ENCODE assay signal across 15 mouse cellular contexts in genomic region chr16:78489604-78490003, GRCm38 (mm10).
A peak's percentile ranks its signal among the peaks of the same experiment; 100 is the strongest.
DNase-seq lines count a peak whose midpoint lies in the region; ATAC-seq and TF ChIP-seq lines count a peak whose summit lies in the region.
"Had no signal": no experiment of that assay in that cellular context is flagged by ENCODE, and none has a peak within 500 bp of the region (broad histone marks: within the 10 kb centered on the region; RNA-seq: fewer than 3 reads in every experiment).

No protein-coding gene starts in this region.

- H3K9ac ChIP-seq in liver, embryonic 11.5 days (ENCODE audit: low read depth, low read length): no peak overlapping the region
- no peak overlapping the region for H3K9ac ChIP-seq in liver, postnatal 0 days (replicated peaks)
- H3K9ac ChIP-seq in ES-Bruce4 (ENCODE audit: low read depth, poor library complexity, severe bottlenecking) (no peak overlapping the region), MEL (ENCODE audit: control insufficient read depth, low read depth, low read length, poor library complexity, severe bottlenecking) (no peak overlapping the region)
- no peak overlapping the region for H3K9ac ChIP-seq in liver, embryonic 15.5 days
- H3K9ac ChIP-seq: midbrain, embryonic 12.5 days; neural tube, embryonic 13.5 days had no signal

- ATAC-seq in liver, embryonic 11.5 days (replicated peaks; ENCODE audit: low FRiP score): no peak
- ATAC-seq in liver, postnatal 0 days: no peak
- no peak for ATAC-seq in liver, embryonic 15.5 days (ENCODE audit: insufficient read depth)
- ATAC-seq: hindbrain, postnatal 0 days had no signal

- 46% methylated on average over 4 of the region's 4 CpGs for WGBS in liver, embryonic 11.5 days
- WGBS in liver, postnatal 0 days (ENCODE audit: insufficient replicate concordance): 33% methylated on average over 4 of the region's 4 CpGs
- 19% methylated on average over 4 of the region's 4 CpGs for WGBS in liver, embryonic 15.5 days (ENCODE audit: insufficient replicate concordance)

- no peak overlapping the region for H3K27ac ChIP-seq in liver, embryonic 11.5 days (ENCODE audit: low read depth, low read length)
- H3K27ac ChIP-seq in liver, postnatal 0 days (ENCODE audit: low read depth): no peak overlapping the region
- H3K27ac ChIP-seq in ES-Bruce4 (ENCODE audit: insufficient read depth, low read length) (peak overlapping the region; percentile 88), MEL (ENCODE audit: control insufficient read depth, low read depth, low read length) (no peak overlapping the region)
- no peak overlapping the region for H3K27ac ChIP-seq in liver, embryonic 15.5 days (replicated peaks)
- H3K27ac ChIP-seq: forebrain, embryonic 13.5 days; hindbrain, postnatal 0 days; limb, embryonic 13.5 days; midbrain, embryonic 12.5 days; neural tube, embryonic 13.5 days had no signal

- no peaks in the 10 kb centered on the region for H3K4me1 ChIP-seq in liver, embryonic 11.5 days (replicated peaks; ENCODE audit: control insufficient read depth, insufficient read depth, low read length)
- 0 out of 2 replicates have a peak, but pooled peaks cover 4% of the 10 kb centered on the region for H3K4me1 ChIP-seq in liver, postnatal 0 days (ENCODE audit: insufficient read depth)
- H3K4me1 ChIP-seq in ES-Bruce4 (ENCODE audit: control insufficient read depth, insufficient read depth, low read length): peaks cover 2% of the 10 kb centered on the region
- H3K4me1 ChIP-seq in MEL (ENCODE audit: control insufficient read depth in 1 of 2, insufficient read depth in 2 of 2, low read length in 2 of 2): peaks cover 2 to 3% of the 10 kb centered on the region in 2 experiments; a peak in 1 of 4 replicates
- H3K4me1 ChIP-seq in liver, embryonic 15.5 days (replicated peaks): no peaks in the 10 kb centered on the region; the same call in 1 of the 2 replicates

- no peak for TF ChIP-seq CTCF in liver, postnatal 0 days (IDR thresholded peaks at IDR 0.05; ENCODE audit: low read depth)
- TF ChIP-seq CTCF in ES-Bruce4 (IDR thresholded peaks at IDR 0.05; ENCODE audit: low read depth, low read length) (no peak), MEL (IDR thresholded peaks at IDR 0.05 in 2 of 3, conservative IDR thresholded peaks at IDR 0.05 in 1 of 3; ENCODE audit: control insufficient read depth in 1 of 3, insufficient read depth in 1 of 3, low read depth in 2 of 3, low read length in 3 of 3, poor library complexity in 1 of 3, severe bottlenecking in 1 of 3) (no peak)

- H3K9me3 ChIP-seq in liver, embryonic 11.5 days (ENCODE audit: control insufficient read depth, low read length): no peaks in the 10 kb centered on the region
- no peaks in the 10 kb centered on the region; the same call in 1 of the 2 replicates for H3K9me3 ChIP-seq in liver, postnatal 0 days (ENCODE audit: low read length)
- peaks cover 10% of the 10 kb centered on the region for H3K9me3 ChIP-seq in ES-Bruce4 (replicated peaks; ENCODE audit: control insufficient read depth, insufficient read depth, low read length, poor library complexity, severe bottlenecking)
- H3K9me3 ChIP-seq in MEL (replicated peaks; ENCODE audit: insufficient read depth, low read length): no peaks in the 10 kb centered on the region
- no peaks in the 10 kb centered on the region for H3K9me3 ChIP-seq in liver, embryonic 15.5 days (replicated peaks)
- H3K9me3 ChIP-seq: forebrain, embryonic 13.5 days; limb, embryonic 13.5 days; midbrain, embryonic 12.5 days; neural tube, embryonic 13.5 days had no signal

- no peaks in the 10 kb centered on the region for H3K79me2 ChIP-seq in MEL (ENCODE audit: control insufficient read depth, insufficient read depth, low read length, poor library complexity)

- no peak for TF ChIP-seq RAD21 in MEL (IDR thresholded peaks at IDR 0.05; ENCODE audit: low read depth, low read length)

- DNase-seq in liver, embryonic 11.5 days (ENCODE audit: low spot score): no peak
- DNase-seq in liver, postnatal 0 days: no peak
- peak; percentile 23 for DNase-seq in MEL (ENCODE audit: low read depth, low spot score)
- DNase-seq in Muller cell, postnatal 12 days (ENCODE audit: inconsistent ontology term): no peak
- no peak for DNase-seq in cerebellum, adult 8-10 months
- DNase-seq: adrenal gland, postnatal 25 days; cerebellum, adult 9-11 months; gastrocnemius, postnatal 36 days had no signal

- TF ChIP-seq POLR2A in ES-Bruce4 (IDR thresholded peaks at IDR 0.05; ENCODE audit: insufficient read depth, low read length) (no peak), MEL (IDR thresholded peaks at IDR 0.05; ENCODE audit: control insufficient read depth in 1 of 2, insufficient read depth in 1 of 2, low read depth in 1 of 2, low read length in 2 of 2, poor library complexity in 1 of 2) (no peak)

- no peak for TF ChIP-seq EP300 in liver, postnatal 0 days (IDR thresholded peaks at IDR 0.05; ENCODE audit: low read depth)
- TF ChIP-seq EP300 in ES-Bruce4 (IDR thresholded peaks at IDR 0.05; ENCODE audit: insufficient read depth, low read depth, low read length): no peak
- no peak for TF ChIP-seq EP300 in MEL (IDR thresholded peaks at IDR 0.05; ENCODE audit: low read depth in 1 of 2, low read length in 2 of 2)

- no peak overlapping the region for H3K4me3 ChIP-seq in liver, embryonic 11.5 days (ENCODE audit: low read depth, low read length)
- H3K4me3 ChIP-seq in liver, postnatal 0 days (ENCODE audit: low read depth, low read length): no peak overlapping the region
- no peak overlapping the region for H3K4me3 ChIP-seq in ES-Bruce4 (ENCODE audit: low read depth, low read length)
- peak overlapping the region in 1 of 2 experiments; percentile 25; a peak in 2 of 4 replicates for H3K4me3 ChIP-seq in MEL (ENCODE audit: control insufficient read depth in 1 of 2, insufficient read depth in 1 of 2, low read depth in 2 of 2, low read length in 2 of 2)
- no peak overlapping the region for H3K4me3 ChIP-seq in liver, embryonic 15.5 days (replicated peaks)
- H3K4me3 ChIP-seq: limb, embryonic 13.5 days; neural tube, embryonic 13.5 days had no signal

- no peaks in the 10 kb centered on the region for H3K36me3 ChIP-seq in liver, embryonic 11.5 days (ENCODE audit: control insufficient read depth, insufficient read depth, low read length)
- H3K36me3 ChIP-seq in liver, postnatal 0 days (replicated peaks; ENCODE audit: insufficient read depth, low read length): no peaks in the 10 kb centered on the region
- H3K36me3 ChIP-seq in ES-Bruce4 (ENCODE audit: control insufficient read depth, insufficient read depth, low read length, poor library complexity, severe bottlenecking) (no peaks in the 10 kb centered on the region), MEL (ENCODE audit: control insufficient read depth in 1 of 2, insufficient read depth in 2 of 2, low read length in 2 of 2) (peaks cover 0 to 6% of the 10 kb centered on the region in 2 experiments; a peak in 1 of 4 replicates)
- H3K36me3 ChIP-seq in liver, embryonic 15.5 days (replicated peaks): no peaks in the 10 kb centered on the region
- H3K36me3 ChIP-seq: limb, embryonic 13.5 days; midbrain, embryonic 12.5 days; neural tube, embryonic 13.5 days had no signal

- no peaks in the 10 kb centered on the region for H3K27me3 ChIP-seq in liver, embryonic 11.5 days (replicated peaks; ENCODE audit: control insufficient read depth, insufficient read depth, low read length)
- no peaks in the 10 kb centered on the region for H3K27me3 ChIP-seq in liver, postnatal 0 days (ENCODE audit: insufficient read depth, low read length)
- H3K27me3 ChIP-seq in ES-Bruce4 (ENCODE audit: control insufficient read depth, insufficient read depth, low read length, poor library complexity, severe bottlenecking) (no peaks in the 10 kb centered on the region), MEL (ENCODE audit: control insufficient read depth in 1 of 2, insufficient read depth in 2 of 2, low read length in 2 of 2) (no peaks in the 10 kb centered on the region)
- no peaks in the 10 kb centered on the region for H3K27me3 ChIP-seq in liver, embryonic 15.5 days
- H3K27me3 ChIP-seq: forebrain, embryonic 13.5 days; limb, embryonic 13.5 days; midbrain, embryonic 12.5 days; neural tube, embryonic 13.5 days had no signal

- H3K4me2 ChIP-seq in liver, embryonic 11.5 days: peak overlapping the region; percentile 54; the same call in 1 of the 2 replicates
- H3K4me2 ChIP-seq in liver, postnatal 0 days (ENCODE audit: low read depth, low read length): no peak overlapping the region
- 0 out of 2 replicates have a peak overlapping the region, but pooled peaks have one; percentile 52 for H3K4me2 ChIP-seq in liver, embryonic 15.5 days

TF ChIP-seq in MEL, 35 proteins besides CTCF, POLR2A, EP300 and RAD21:
- TF ChIP-seq CHD2 (IDR thresholded peaks at IDR 0.05; ENCODE audit: low read length) (no peak), NELFE (IDR thresholded peaks at IDR 0.05; ENCODE audit: low read depth, low read length) (no peak), GABPA (IDR thresholded peaks at IDR 0.05; ENCODE audit: low read depth, low read length) (no peak), HCFC1 (IDR thresholded peaks at IDR 0.05; ENCODE audit: low read depth, low read length) (no peak), POLR2AphosphoS5 (IDR thresholded peaks at IDR 0.05; ENCODE audit: borderline replicate concordance, low read depth, low read length) (no peak), CHD1 (IDR thresholded peaks at IDR 0.05; ENCODE audit: low read depth, low read length) (no peak), TCF12 (IDR thresholded peaks at IDR 0.05; ENCODE audit: low read depth, low read length) (no peak), TBP (IDR thresholded peaks at IDR 0.05; ENCODE audit: low read depth, low read length) (no peak)
